Mouse (Mus musculus) 3134 (cell line): Measurements from ENCODE around the gene Ccdc185.

Source experiments
- DNase-seq: peaks from one replicate; pipeline ENCODE4 v3.0.0-alpha.2; 2011; ENCODE audit warnings: low spot score; ENCODE audit not compliant: insufficient read length; ENCODE audit errors: extremely low read depth

The Ccdc185 gene

GRCm38 (mm10) chr1:182747834-182748233 lies 1.1 kb downstream of the Ccdc185 start:
- no peak for DNase-seq

GRCm38 (mm10) chr1:182747081-182747480 lies 1.9 kb downstream of the Ccdc185 start:
- DNase-seq = no peak

GRCm38 (mm10) chr1:182735891-182736290 lies 13.1 kb downstream of the Ccdc185 start:
- DNase-seq = no peak

GRCm38 (mm10) chr1:182732695-182733094 lies 16.3 kb downstream of the Ccdc185 start:
- DNase-seq = no peak

- DNase-seq = no peak
These were observed 20.0 kb downstream of the Ccdc185 start for GRCm38 (mm10) chr1:182729002-182729401.

- no peak for DNase-seq
These were observed 21.4 kb downstream of the Ccdc185 start for GRCm38 (mm10) chr1:182727541-182727940.

- DNase-seq = no peak
These were observed 34.6 kb downstream of the Ccdc185 start for GRCm38 (mm10) chr1:182714236-182714935.

GRCm38 (mm10) chr1:182711360-182711933 lies 37.5 kb downstream of the Ccdc185 start:
- no peak for DNase-seq

- DNase-seq = no peak
These were observed 41.5 kb downstream of the Ccdc185 start for GRCm38 (mm10) chr1:182707459-182707858.

- peak; percentile 18 for DNase-seq
These were observed 44.1 kb downstream of the Ccdc185 start for GRCm38 (mm10) chr1:182704882-182705281.

- DNase-seq = no peak
These were observed 49.3 kb downstream of the Ccdc185 start for GRCm38 (mm10) chr1:182699392-182700347.
